Mouse (Mus musculus): ENCODE results near the gene Defa33. TPM values are rescaled to one million over a fixed set of nuclear protein-coding genes. Genes with fewer than 3 reads are reported as not detected.

Defa33 gene
- not detected in 2 replicates for polyA plus RNA-seq (2012; rRNA removed)

DNA sequence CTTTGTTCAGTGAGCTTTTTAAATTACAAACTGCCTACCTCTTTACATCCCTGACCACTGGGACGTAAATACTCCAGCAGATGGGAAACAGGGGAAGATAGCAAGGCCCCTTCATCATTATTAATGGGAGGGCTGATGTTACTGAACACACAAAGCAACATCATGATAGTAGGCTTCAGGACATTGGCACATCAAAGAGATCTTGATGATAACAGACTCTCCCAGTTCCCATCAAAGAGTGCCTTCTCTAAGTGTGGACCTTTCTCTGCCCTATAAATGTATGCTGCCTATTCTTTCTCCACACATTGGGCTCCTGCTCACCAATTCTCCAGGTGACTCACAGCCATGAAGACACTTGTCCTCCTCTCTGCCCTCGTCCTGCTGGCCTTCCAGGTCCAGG is at the start of gene Defa33:
Gene Defa33, plus strand, starts transcription at position 301 of the 400 bp plus-strand sequence.

DNA sequence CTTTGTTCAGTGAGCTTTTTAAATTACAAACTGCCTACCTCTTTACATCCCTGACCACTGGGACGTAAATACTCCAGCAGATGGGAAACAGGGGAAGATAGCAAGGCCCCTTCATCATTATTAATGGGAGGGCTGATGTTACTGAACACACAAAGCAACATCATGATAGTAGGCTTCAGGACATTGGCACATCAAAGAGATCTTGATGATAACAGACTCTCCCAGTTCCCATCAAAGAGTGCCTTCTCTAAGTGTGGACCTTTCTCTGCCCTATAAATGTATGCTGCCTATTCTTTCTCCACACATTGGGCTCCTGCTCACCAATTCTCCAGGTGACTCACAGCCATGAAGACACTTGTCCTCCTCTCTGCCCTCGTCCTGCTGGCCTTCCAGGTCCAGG is 13.4 kb upstream of the Defa33 start, which contains the start of gene Defa2:
Gene Defa2, plus strand, starts transcription at position 301 of the 400 bp plus-strand sequence.

GRCm38 (mm10) chr8:21427111-21427510 is 35.5 kb downstream of the Defa33 start, which contains the start of gene Defa36:
Gene Defa36 (plus strand): TSS chr8:21427411.

Other genes starting within 250 kb of the Defa33 start
- not detected in 2 replicates for gene Defa22, start 229.5 kb upstream of the Defa33 start, polyA plus RNA-seq (2012; rRNA removed)
- gene Defa31, start 200.2 kb upstream of the Defa33 start, polyA plus RNA-seq (2012; rRNA removed), result not detected in 2 replicates
- gene Gm15293, start 190.2 kb upstream of the Defa33 start, polyA plus RNA-seq (2012; rRNA removed), result not detected in 2 replicates
- gene Gm15292, start 142.1 kb upstream of the Defa33 start, polyA plus RNA-seq (2012; rRNA removed), result not detected in 2 replicates
- gene Defa27, start 76.3 kb upstream of the Defa33 start, polyA plus RNA-seq (2012; rRNA removed), result not detected in 2 replicates
- gene Defa29, start 64.8 kb upstream of the Defa33 start, polyA plus RNA-seq (2012; rRNA removed), result not detected in 2 replicates
- not detected in 2 replicates for gene Defa2, start 13.3 kb upstream of the Defa33 start, polyA plus RNA-seq (2012; rRNA removed)
- gene Defa36, start 35.6 kb downstream of the Defa33 start, polyA plus RNA-seq (2012; rRNA removed), result not detected in 2 replicates
- not detected in 2 replicates for gene Gm7849, start 64.7 kb downstream of the Defa33 start, polyA plus RNA-seq (2012; rRNA removed)
- not detected in 2 replicates for gene Defa20, start 117.4 kb downstream of the Defa33 start, polyA plus RNA-seq (2012; rRNA removed)
- gene Defa32, start 137.2 kb downstream of the Defa33 start, polyA plus RNA-seq (2012; rRNA removed), result not detected in 2 replicates
- not detected in 2 replicates for gene Defa37, start 173.6 kb downstream of the Defa33 start, polyA plus RNA-seq (2012; rRNA removed)
- not detected in 2 replicates for gene Defa28, start 191.2 kb downstream of the Defa33 start, polyA plus RNA-seq (2012; rRNA removed)
- not detected in 2 replicates for gene Gm7861, start 202.7 kb downstream of the Defa33 start, polyA plus RNA-seq (2012; rRNA removed)
- gene Defa26, start 226.4 kb downstream of the Defa33 start, polyA plus RNA-seq (2012; rRNA removed), result not detected in 2 replicates

Measured in central nervous system, embryonic 18 days (tissue).